8 mouse cellular contexts compared by ENCODE assay signal in genomic region chr4:135856223-135857091, GRCm38 (mm10). TPM values are rescaled to one million over a fixed set of nuclear protein-coding genes. Genes with fewer than 3 reads are reported as not detected.
DNase-seq lines count a peak whose midpoint lies in the region; ATAC-seq lines count a peak whose summit lies in the region.

No protein-coding gene starts in this region.

- peak overlapping the region; percentile 64 for H3K4me2 ChIP-seq in intestine, embryonic 16.5 days (ENCODE audit: low read depth, low read length)
- H3K4me2 ChIP-seq in midbrain, embryonic 16.5 days (ENCODE audit: low read length), result peak overlapping the region; percentile 53
- peak overlapping the region; percentile 73 for H3K4me2 ChIP-seq in stomach, embryonic 16.5 days (ENCODE audit: low read depth, low read length)

- H3K4me1 ChIP-seq in intestine, embryonic 16.5 days (ENCODE audit: control insufficient read depth, insufficient read depth, low read length), result peaks cover 32% of the 10 kb centered on the region
- peaks cover 42% of the 10 kb centered on the region for H3K4me1 ChIP-seq in midbrain, embryonic 16.5 days (ENCODE audit: control insufficient read depth, insufficient read depth, low read length)
- H3K4me1 ChIP-seq in stomach, embryonic 16.5 days (ENCODE audit: control insufficient read depth, insufficient read depth, low read length), result peaks cover 28% of the 10 kb centered on the region

- peak; percentile 57 for DNase-seq in ovary, postnatal 14 days (ENCODE audit: low spot score)
- no peak for DNase-seq in ovary, adult 18-20 months (ENCODE audit: low spot score)
- peak; percentile 82 for DNase-seq in embryo, embryonic 10 days (ENCODE audit: low spot score)
- peak; percentile 53 to 61 for DNase-seq in gastrocnemius, postnatal 36 days
- DNase-seq in liver, result peak; percentile 65

- peak; percentile 79 for ATAC-seq in intestine, embryonic 16.5 days
- ATAC-seq in midbrain, embryonic 16.5 days, result peak; percentile 78
- ATAC-seq in stomach, embryonic 16.5 days (ENCODE audit: insufficient read depth, low FRiP score), result peak; percentile 78

- intact Hi-C loops in gastrocnemius, postnatal 36 days (cut with DNase I), result loop anchor here (2.0 kb wide), 1 partner anchor 16 kb away; the partner anchor contains the start of gene Pnrc2

- H3K9me3 ChIP-seq in intestine, embryonic 16.5 days (ENCODE audit: control insufficient read depth, low read length), result no peaks in the 10 kb centered on the region
- H3K9me3 ChIP-seq in midbrain, embryonic 16.5 days (replicated peaks; ENCODE audit: control insufficient read depth, low read length, poor library complexity, severe bottlenecking), result no peaks in the 10 kb centered on the region
- H3K9me3 ChIP-seq in stomach, embryonic 16.5 days (replicated peaks; ENCODE audit: control insufficient read depth, low read length), result no peaks in the 10 kb centered on the region

- under 1% methylated on average over 86 of the region's 91 CpGs for WGBS in intestine, embryonic 16.5 days
- WGBS in midbrain, embryonic 16.5 days, result under 1% methylated on average over 75 of the region's 91 CpGs
- under 1% methylated on average over 80 of the region's 91 CpGs for WGBS in stomach, embryonic 16.5 days

- H3K4me3 ChIP-seq in intestine, embryonic 16.5 days (ENCODE audit: low read length), result peak overlapping the region; percentile 88
- H3K4me3 ChIP-seq in midbrain, embryonic 16.5 days (ENCODE audit: low read depth, low read length), result peak overlapping the region; percentile 98
- H3K4me3 ChIP-seq in stomach, embryonic 16.5 days (replicated peaks; ENCODE audit: low read length), result peak overlapping the region; percentile 97

- H3K27me3 ChIP-seq in intestine, embryonic 16.5 days (replicated peaks; ENCODE audit: control insufficient read depth, insufficient read depth, low read length), result no peaks in the 10 kb centered on the region
- no peaks in the 10 kb centered on the region for H3K27me3 ChIP-seq in midbrain, embryonic 16.5 days (ENCODE audit: control insufficient read depth, insufficient read depth, low read depth, low read length)
- H3K27me3 ChIP-seq in stomach, embryonic 16.5 days (ENCODE audit: control insufficient read depth, insufficient read depth, low read length), result no peaks in the 10 kb centered on the region

- peak overlapping the region; percentile 89 for H3K9ac ChIP-seq in intestine, embryonic 16.5 days (ENCODE audit: low read depth, low read length)
- peak overlapping the region; percentile 95 for H3K9ac ChIP-seq in midbrain, embryonic 16.5 days (ENCODE audit: low read depth, low read length)
- peak overlapping the region; percentile 96 for H3K9ac ChIP-seq in stomach, embryonic 16.5 days (ENCODE audit: low read length)

- H3K36me3 ChIP-seq in intestine, embryonic 16.5 days (ENCODE audit: control insufficient read depth, insufficient read depth, low read length), result no peaks in the 10 kb centered on the region
- no peaks in the 10 kb centered on the region for H3K36me3 ChIP-seq in midbrain, embryonic 16.5 days (ENCODE audit: control insufficient read depth, insufficient read depth, low read length)
- H3K36me3 ChIP-seq in stomach, embryonic 16.5 days (ENCODE audit: control insufficient read depth, insufficient read depth, low read length), result no peaks in the 10 kb centered on the region

- peak overlapping the region; percentile 98 for H3K27ac ChIP-seq in intestine, embryonic 16.5 days (ENCODE audit: low read length)
- H3K27ac ChIP-seq in midbrain, embryonic 16.5 days (ENCODE audit: low read length), result peak overlapping the region; percentile 96
- peak overlapping the region; percentile 99 for H3K27ac ChIP-seq in stomach, embryonic 16.5 days (ENCODE audit: low read length)

RNA-seq across cellular contexts. Expression of gene Srsf10, which starts 0.9 kb away (rescaled TPM):
- total RNA-seq in gastrocnemius, postnatal 36 days (2021), result 10 to 100 TPM; 23.7 to 23.9 TPM
- 146 and 157 TPM in 2 replicates for polyA plus RNA-seq in intestine, embryonic 16.5 days (2015; fragmentation: Nextera tagmentation; extraction: Ambion mirVana)
- 190 and 211 TPM in 2 replicates for polyA plus RNA-seq in midbrain, embryonic 16.5 days (2015; fragmentation: Nextera tagmentation; extraction: Ambion mirVana)
- 192 and 199 TPM in 2 replicates for polyA plus RNA-seq in stomach, embryonic 16.5 days (2015; fragmentation: Nextera tagmentation; extraction: Ambion mirVana)

RNA-seq across cellular contexts. Expression of gene Pnrc2, which starts 17.2 kb away (rescaled TPM):
- 10 to 100 TPM; 25.4 to 31.2 TPM for total RNA-seq in gastrocnemius, postnatal 36 days (2021)
- 165 and 171 TPM in 2 replicates for polyA plus RNA-seq in intestine, embryonic 16.5 days (2015; fragmentation: Nextera tagmentation; extraction: Ambion mirVana)
- polyA plus RNA-seq in midbrain, embryonic 16.5 days (2015; fragmentation: Nextera tagmentation; extraction: Ambion mirVana), result 94.2 and 97.5 TPM in 2 replicates
- 168 and 169 TPM in 2 replicates for polyA plus RNA-seq in stomach, embryonic 16.5 days (2015; fragmentation: Nextera tagmentation; extraction: Ambion mirVana)

RNA-seq across cellular contexts. Expression of gene Cnr2, which starts 38.7 kb away (rescaled TPM):
- under 1 TPM; 0.07 to 0.08 TPM for total RNA-seq in gastrocnemius, postnatal 36 days (2021)
- polyA plus RNA-seq in intestine, embryonic 16.5 days (2015; fragmentation: Nextera tagmentation; extraction: Ambion mirVana), result 0.43 and 0.66 TPM in 2 replicates
- polyA plus RNA-seq in midbrain, embryonic 16.5 days (2015; fragmentation: Nextera tagmentation; extraction: Ambion mirVana), result 0.06 and 0.14 TPM in 2 replicates
- polyA plus RNA-seq in stomach, embryonic 16.5 days (2015; fragmentation: Nextera tagmentation; extraction: Ambion mirVana), result 0.59 and 0.90 TPM in 2 replicates
